In genomic region chr15:100651610-100652009, GRCm38 (mm10) we compare ENCODE assay signal across 29 mouse cellular contexts. TPM values are rescaled to one million over a fixed set of nuclear protein-coding genes. Genes with fewer than 3 reads are reported as not detected.
DNase-seq lines count a peak whose midpoint lies in the region; ATAC-seq and TF ChIP-seq lines count a peak whose summit lies in the region.
"Had no signal": no experiment of that assay in that cellular context is flagged by ENCODE, and none has a peak within 500 bp of the region (broad histone marks: within the 10 kb centered on the region; RNA-seq: fewer than 3 reads in every experiment).

No protein-coding gene starts in this region.

- ATAC-seq in intestine, postnatal 0 days = peak; percentile 94
- no peak for ATAC-seq in hindbrain, embryonic 16.5 days
- ATAC-seq: forebrain, embryonic 15.5 days; hindbrain, postnatal 0 days had no signal

- H3K4me2 ChIP-seq in intestine, postnatal 0 days (replicated peaks; ENCODE audit: low read depth) = no peak overlapping the region
- no peak overlapping the region for H3K4me2 ChIP-seq in hindbrain, embryonic 16.5 days (ENCODE audit: low read length)
- H3K4me2 ChIP-seq: embryonic facial prominence, embryonic 12.5 days; forebrain, embryonic 15.5 days had no signal

- H3K27me3 ChIP-seq in intestine, postnatal 0 days (replicated peaks; ENCODE audit: control insufficient read depth, insufficient read depth, low read length) = no peaks in the 10 kb centered on the region
- H3K27me3 ChIP-seq in small intestine, adult 2 months (ENCODE audit: control insufficient read depth, insufficient read depth, low read length) = no peaks in the 10 kb centered on the region
- no peaks in the 10 kb centered on the region for H3K27me3 ChIP-seq in hindbrain, embryonic 16.5 days (replicated peaks; ENCODE audit: control insufficient read depth, insufficient read depth, low read length)
- H3K27me3 ChIP-seq: forebrain, embryonic 15.5 days had no signal

- TF ChIP-seq POLR2A in small intestine, adult 2 months (IDR thresholded peaks at IDR 0.05; ENCODE audit: low read depth, low read length) = 0 out of 2 replicates have a peak, but pooled peaks have one; percentile 16

- H3K9ac ChIP-seq in intestine, postnatal 0 days (ENCODE audit: low read depth, low read length) = no peak overlapping the region
- no peak overlapping the region for H3K9ac ChIP-seq in hindbrain, embryonic 16.5 days (ENCODE audit: low read depth, low read length)
- H3K9ac ChIP-seq: embryonic facial prominence, embryonic 12.5 days; forebrain, embryonic 15.5 days had no signal

- WGBS in intestine, postnatal 0 days = 45% methylated on average over 9 of the region's 9 CpGs
- WGBS in small intestine, adult 2 months = 30% methylated on average over 9 of the region's 9 CpGs
- 88% methylated on average over 9 of the region's 9 CpGs for WGBS in hindbrain, embryonic 16.5 days

- peak overlapping the region; percentile 65 for H3K27ac ChIP-seq in intestine, postnatal 0 days (ENCODE audit: low read depth, low read length)
- H3K27ac ChIP-seq in small intestine, adult 2 months (ENCODE audit: insufficient read depth, low read depth, low read length) = 0 out of 2 replicates have a peak overlapping the region, but pooled peaks have one; percentile 40
- H3K27ac ChIP-seq in hindbrain, embryonic 16.5 days (ENCODE audit: low read depth, low read length) = no peak overlapping the region
- H3K27ac ChIP-seq: embryonic facial prominence, embryonic 12.5 days; forebrain, embryonic 10.5 days; forebrain, embryonic 15.5 days; heart, adult 2 months; hindbrain, embryonic 10.5 days; hindbrain, postnatal 0 days; layer of hippocampus, adult 2 months; left cerebral cortex, adult 2 months; macrophage had no signal

- DNase-seq in urinary bladder, adult 18-20 months (ENCODE audit: low spot score in 2 of 2) = peak; percentile 61 to 85
- DNase-seq in urinary bladder, postnatal 10 days (ENCODE audit: low spot score) = no peak
- peak; percentile 69 to 81 for DNase-seq in urinary bladder, postnatal 36 days (ENCODE audit: low spot score in 2 of 2)
- DNase-seq in heart, adult 11 months = no peak
- no peak for DNase-seq in adrenal gland, adult (ENCODE audit: inconsistent age in 2 of 2, low spot score in 1 of 2)
- DNase-seq: adrenal gland, adult 2 months; B cell, adult 2 months; cerebellum, adult 9-10 months; cerebellum, postnatal 36 days; gastrocnemius, postnatal 36 days; heart, adult 2 months; heart, postnatal 14 days; kidney, adult 2 months; kidney, postnatal 36 days; lung, adult 2 months; lung, postnatal 10 days; midbrain, embryonic 14.5 days; thymus, postnatal 4 days had no signal

- H3K36me3 ChIP-seq in intestine, postnatal 0 days (ENCODE audit: control insufficient read depth, insufficient read depth) = no peaks in the 10 kb centered on the region
- H3K36me3 ChIP-seq in small intestine, adult 2 months (ENCODE audit: control insufficient read depth, insufficient read depth, low read length) = no peaks in the 10 kb centered on the region; the same call in 1 of the 2 replicates
- H3K36me3 ChIP-seq in hindbrain, embryonic 16.5 days (ENCODE audit: control insufficient read depth, insufficient read depth, low read length) = no peaks in the 10 kb centered on the region
- H3K36me3 ChIP-seq: embryonic facial prominence, embryonic 12.5 days; forebrain, embryonic 10.5 days; forebrain, embryonic 15.5 days; hindbrain, embryonic 10.5 days had no signal

- no peak overlapping the region for H3K4me3 ChIP-seq in intestine, postnatal 0 days (ENCODE audit: low read depth, low read length)
- no peak overlapping the region for H3K4me3 ChIP-seq in small intestine, adult 2 months (ENCODE audit: low read depth, low read length)
- H3K4me3 ChIP-seq in hindbrain, embryonic 16.5 days (ENCODE audit: low read length) = no peak overlapping the region
- H3K4me3 ChIP-seq: embryonic facial prominence, embryonic 12.5 days; forebrain, embryonic 10.5 days; forebrain, embryonic 15.5 days; heart, adult 2 months; hindbrain, embryonic 10.5 days; layer of hippocampus, adult 2 months; left cerebral cortex, adult 2 months had no signal

- TF ChIP-seq CTCF in intestine, postnatal 0 days (IDR thresholded peaks at IDR 0.05; ENCODE audit: low read depth) = peak; percentile 25; the same call in 1 of the 2 replicates
- no peak for TF ChIP-seq CTCF in small intestine, adult 2 months (IDR thresholded peaks at IDR 0.05; ENCODE audit: extremely low read depth, insufficient read length, insufficient replicate concordance, low read depth, low read length)

- no peaks in the 10 kb centered on the region for H3K4me1 ChIP-seq in intestine, postnatal 0 days (replicated peaks; ENCODE audit: control insufficient read depth, insufficient read depth, low read length)
- peaks cover 8% of the 10 kb centered on the region for H3K4me1 ChIP-seq in small intestine, adult 2 months (ENCODE audit: control insufficient read depth, insufficient read depth, insufficient read length, low read length)
- no peaks in the 10 kb centered on the region for H3K4me1 ChIP-seq in hindbrain, embryonic 16.5 days (ENCODE audit: control insufficient read depth, insufficient read depth, low read depth, low read length)
- H3K4me1 ChIP-seq: embryonic facial prominence, embryonic 12.5 days; forebrain, embryonic 10.5 days; forebrain, embryonic 15.5 days had no signal

- no peaks in the 10 kb centered on the region for H3K9me3 ChIP-seq in intestine, postnatal 0 days (ENCODE audit: control insufficient read depth)
- H3K9me3 ChIP-seq in hindbrain, embryonic 16.5 days (ENCODE audit: control insufficient read depth, low read length) = no peaks in the 10 kb centered on the region
- H3K9me3 ChIP-seq: embryonic facial prominence, embryonic 12.5 days; forebrain, embryonic 10.5 days; forebrain, embryonic 15.5 days; hindbrain, embryonic 10.5 days had no signal

RNA-seq across cellular contexts. Expression of gene Smagp, which starts 14.9 kb away (rescaled TPM):
- 77.1 and 88.6 TPM in 2 replicates for polyA plus RNA-seq in intestine, postnatal 0 days (2015; fragmentation: Nextera tagmentation; extraction: Ambion mirVana)
- polyA plus RNA-seq in small intestine, adult 2 months (2012; rRNA removed) = 154 and 384 TPM in 2 replicates
- polyA plus RNA-seq in hindbrain, embryonic 16.5 days (2015; fragmentation: Nextera tagmentation; extraction: Ambion mirVana) = 3.6 and 4.1 TPM in 2 replicates

RNA-seq across cellular contexts. Expression of gene Bin2, which starts 17.7 kb away (rescaled TPM):
- polyA plus RNA-seq in intestine, postnatal 0 days (2015; fragmentation: Nextera tagmentation; extraction: Ambion mirVana) = 5.8 and 7.3 TPM in 2 replicates
- 6.6 and 13.0 TPM in 2 replicates for polyA plus RNA-seq in small intestine, adult 2 months (2012; rRNA removed)
- 1.6 and 1.9 TPM in 2 replicates for polyA plus RNA-seq in hindbrain, embryonic 16.5 days (2015; fragmentation: Nextera tagmentation; extraction: Ambion mirVana)

RNA-seq across cellular contexts. Expression of gene Cela1, which starts 36.1 kb away (rescaled TPM):
- polyA plus RNA-seq in intestine, postnatal 0 days (2015; fragmentation: Nextera tagmentation; extraction: Ambion mirVana) = 37.2 and 41.1 TPM in 2 replicates
- polyA plus RNA-seq in small intestine, adult 2 months (2012; rRNA removed) = 55.9 and 26,246 TPM in 2 replicates
- 1.4 and 2.0 TPM in 2 replicates for polyA plus RNA-seq in hindbrain, embryonic 16.5 days (2015; fragmentation: Nextera tagmentation; extraction: Ambion mirVana)

RNA-seq across cellular contexts. Expression of gene Dazap2, which starts 36.5 kb away (rescaled TPM):
- polyA plus RNA-seq in intestine, postnatal 0 days (2015; fragmentation: Nextera tagmentation; extraction: Ambion mirVana) = 354 and 373 TPM in 2 replicates
- polyA plus RNA-seq in small intestine, adult 2 months (2012; rRNA removed) = 597 and 1,087 TPM in 2 replicates
- 123 and 134 TPM in 2 replicates for polyA plus RNA-seq in hindbrain, embryonic 16.5 days (2015; fragmentation: Nextera tagmentation; extraction: Ambion mirVana)

RNA-seq across cellular contexts. Expression of gene Pou6f1, which starts 51.8 kb away (rescaled TPM):
- 3.0 and 4.3 TPM in 2 replicates for polyA plus RNA-seq in intestine, postnatal 0 days (2015; fragmentation: Nextera tagmentation; extraction: Ambion mirVana)
- 7.2 and 12.0 TPM in 2 replicates for polyA plus RNA-seq in small intestine, adult 2 months (2012; rRNA removed)
- 26.4 and 31.2 TPM in 2 replicates for polyA plus RNA-seq in hindbrain, embryonic 16.5 days (2015; fragmentation: Nextera tagmentation; extraction: Ambion mirVana)

Comparison
In these comparisons a context has a peak if more than half of its experiments do, and no peak if none do; other contexts are left out.
1. DNase-seq: peak in urinary bladder, adult 18-20 months (2 of 2) and urinary bladder, postnatal 36 days (2 of 2); none in urinary bladder, postnatal 10 days (single experiment), heart, adult 11 months (single experiment) and adrenal gland, adult (0 of 2).
2. RNA of gene Smagp, which starts 14.9 kb away (polyA plus RNA-seq): 154 to 384 TPM in small intestine, adult 2 months and 77.1 to 88.6 TPM in intestine, postnatal 0 days; 3.6 to 4.1 TPM in hindbrain, embryonic 16.5 days; every median in the first group is over 10 times any median in the second.
3. RNA of gene Cela1, which starts 36.1 kb away (polyA plus RNA-seq): 55.9 to 26,246 TPM in small intestine, adult 2 months and 37.2 to 41.1 TPM in intestine, postnatal 0 days; 1.4 to 2.0 TPM in hindbrain, embryonic 16.5 days; every median in the first group is over 10 times any median in the second.